Mouse (Mus musculus) thymus, postnatal 10 days (tissue): ENCODE measurements around the gene Rbbp7.

Source experiments
- DNase-seq, 2 experiments: peaks; one replicate each; pipeline ENCODE4 v3.0.0; 2021; ENCODE audit warnings: low spot score in 2 of 2

The Rbbp7 gene

GRCm38 (mm10) chrX:162828016-162828415, 67.8 kb downstream of the Rbbp7 start:
- no peak for DNase-seq
